Mouse (Mus musculus): ENCODE measurements at regions not wholly inside any gene's neighbourhood (a gene's known extent, or its start where the extent isn't known, plus 50 kb on each side); places are given as distances from the start of the nearest gene placed in this dataset.
A peak's percentile ranks its signal among the peaks of the same experiment; 100 is the strongest.

GRCm38 (mm10) chr9:61705586-61706233 lies 208.6 kb downstream of the Rplp1 start:
- no peak for DNase-seq

GRCm38 (mm10) chr9:61703301-61703700 lies 211.0 kb downstream of the Rplp1 start:
- DNase-seq: no peak

GRCm38 (mm10) chr9:61702280-61702966 lies 211.9 kb downstream of the Rplp1 start:
- no peak for DNase-seq

- DNase-seq: no peak
Measured at GRCm38 (mm10) chr9:61700576-61700975, 213.8 kb downstream of the Rplp1 start.

- no peak for DNase-seq
Measured at GRCm38 (mm10) chr9:61699618-61700017, 214.7 kb downstream of the Rplp1 start.

- DNase-seq: peak; percentile 9
Measured at GRCm38 (mm10) chr9:61697959-61698358, 216.4 kb downstream of the Rplp1 start.

- DNase-seq: no peak
Measured at GRCm38 (mm10) chr9:61696831-61697230, 217.5 kb downstream of the Rplp1 start.

- no peak for DNase-seq
Measured at GRCm38 (mm10) chr9:61695821-61696220, 218.5 kb downstream of the Rplp1 start.

GRCm38 (mm10) chr9:61695381-61695791 lies 219.0 kb downstream of the Rplp1 start:
- DNase-seq: no peak

GRCm38 (mm10) chr9:61694206-61694605 lies 220.1 kb downstream of the Rplp1 start:
- no peak for DNase-seq

- DNase-seq: no peak
Measured at GRCm38 (mm10) chr9:61690786-61691185, 223.6 kb downstream of the Rplp1 start.

- DNase-seq: no peak
Measured at GRCm38 (mm10) chr9:61689939-61690338, 224.4 kb downstream of the Rplp1 start.

- no peak for DNase-seq
Measured at GRCm38 (mm10) chr9:61689516-61689915, 224.8 kb downstream of the Rplp1 start.

GRCm38 (mm10) chr9:61683557-61683956 lies 230.8 kb downstream of the Rplp1 start:
- no peak for DNase-seq

- no peak for DNase-seq
Measured at GRCm38 (mm10) chr9:61682744-61683259, 231.5 kb downstream of the Rplp1 start.

- no peak for DNase-seq
Measured at GRCm38 (mm10) chr9:61682316-61682715, 232.0 kb downstream of the Rplp1 start.

GRCm38 (mm10) chr9:61681406-61681805 lies 232.9 kb downstream of the Rplp1 start:
- no peak for DNase-seq

GRCm38 (mm10) chr9:61680911-61681311 lies 233.4 kb downstream of the Rplp1 start:
- no peak for DNase-seq

- DNase-seq: no peak
Measured at GRCm38 (mm10) chr9:61679686-61680085, 234.7 kb downstream of the Rplp1 start.

- DNase-seq: no peak
Measured at GRCm38 (mm10) chr9:61677603-61678002, 236.7 kb downstream of the Rplp1 start.

GRCm38 (mm10) chr9:61677037-61677436 lies 237.3 kb downstream of the Rplp1 start:
- no peak for DNase-seq

- no peak for DNase-seq
Measured at GRCm38 (mm10) chr9:61675366-61675765, 239.0 kb downstream of the Rplp1 start.

GRCm38 (mm10) chr9:61673575-61674203 lies 240.7 kb downstream of the Rplp1 start:
- DNase-seq: no peak

GRCm38 (mm10) chr9:61670986-61671385 lies 243.4 kb downstream of the Rplp1 start:
- no peak for DNase-seq
